Mouse (Mus musculus): ENCODE measurements around the gene Ric3.

GRCm38 (mm10) chr7:109097203-109097602, 14.1 kb upstream of the Ric3 start:
- TF ChIP-seq RAD21 (IDR thresholded peaks at IDR 0.05; ENCODE audit: low read depth, low read length) (no peak), CTCF (IDR thresholded peaks at IDR 0.05 in 2 of 3, conservative IDR thresholded peaks at IDR 0.05 in 1 of 3; ENCODE audit: control insufficient read depth in 1 of 3, insufficient read depth in 1 of 3, low read depth in 2 of 3, low read length in 3 of 3, poor library complexity in 1 of 3, severe bottlenecking in 1 of 3) (no peak), POLR2A (IDR thresholded peaks at IDR 0.05; ENCODE audit: control insufficient read depth in 1 of 2, insufficient read depth in 1 of 2, low read depth in 1 of 2, low read length in 2 of 2, poor library complexity in 1 of 2) (no peak), EP300 (IDR thresholded peaks at IDR 0.05; ENCODE audit: low read depth in 1 of 2, low read length in 2 of 2) (no peak), TAL1 (IDR thresholded peaks at IDR 0.05; ENCODE audit: low read length) (no peak), USF2 (IDR thresholded peaks at IDR 0.05; ENCODE audit: borderline replicate concordance in 1 of 2, insufficient read depth in 1 of 2, low read depth in 1 of 2, low read length in 2 of 2) (no peak), MYB (IDR thresholded peaks at IDR 0.05; ENCODE audit: low read depth, low read length) (no peak), ZNF384 (IDR thresholded peaks at IDR 0.05; ENCODE audit: low read depth, low read length) (no peak), ETS1 (IDR thresholded peaks at IDR 0.05; ENCODE audit: low read depth, low read length) (no peak)

Data from MEL (cell line).